Mouse (Mus musculus): Measurements from ENCODE around the gene Traf3ip2. TPM values are rescaled to one million over a fixed set of nuclear protein-coding genes. Genes with fewer than 3 reads are reported as not detected.

Traf3ip2 gene
- polyA plus RNA-seq, 1 experiment: 11.0 TPM

GRCm38 (mm10) chr10:39628799-39629517 lies 16.2 kb downstream of the Traf3ip2 start:
- H3K27ac ChIP-seq (ENCODE audit: insufficient read depth, low read depth, low read length): no peak overlapping the region
- TF ChIP-seq POLR2A (IDR thresholded peaks at IDR 0.05; ENCODE audit: borderline replicate concordance, low read depth, low read length): no peak
- TF ChIP-seq CTCF (IDR thresholded peaks at IDR 0.05; ENCODE audit: low read depth, low read length): no peak
- no peak overlapping the region for H3K4me3 ChIP-seq (ENCODE audit: insufficient read depth, low read length)
- peaks cover 8% of the 10 kb centered on the region for H3K4me1 ChIP-seq (ENCODE audit: control insufficient read depth, insufficient read depth, low read length)

- peaks cover 11% of the 10 kb centered on the region for H3K4me1 ChIP-seq (ENCODE audit: control insufficient read depth, insufficient read depth, low read length)
- TF ChIP-seq CTCF (IDR thresholded peaks at IDR 0.05; ENCODE audit: low read depth, low read length) (no peak), POLR2A (IDR thresholded peaks at IDR 0.05; ENCODE audit: borderline replicate concordance, low read depth, low read length) (no peak)
- H3K27ac ChIP-seq (ENCODE audit: insufficient read depth, low read depth, low read length): no peak overlapping the region
- no peak overlapping the region for H3K4me3 ChIP-seq (ENCODE audit: insufficient read depth, low read length)
Observed at GRCm38 (mm10) chr10:39629746-39630552, 17.2 kb downstream of the Traf3ip2 start.

GRCm38 (mm10) chr10:39630811-39631210 lies 18.1 kb downstream of the Traf3ip2 start:
- Histone ChIP-seq H3K27ac (ENCODE audit: insufficient read depth, low read depth, low read length) (no peak overlapping the region), H3K4me1 (ENCODE audit: control insufficient read depth, insufficient read depth, low read length) (peaks cover 6% of the 10 kb centered on the region), H3K4me3 (ENCODE audit: insufficient read depth, low read length) (no peak overlapping the region)
- TF ChIP-seq CTCF (IDR thresholded peaks at IDR 0.05; ENCODE audit: low read depth, low read length): no peak
- no peak for TF ChIP-seq POLR2A (IDR thresholded peaks at IDR 0.05; ENCODE audit: borderline replicate concordance, low read depth, low read length)

- TF ChIP-seq POLR2A (IDR thresholded peaks at IDR 0.05; ENCODE audit: borderline replicate concordance, low read depth, low read length) (no peak), CTCF (IDR thresholded peaks at IDR 0.05; ENCODE audit: low read depth, low read length) (no peak)
- no peak overlapping the region for H3K27ac ChIP-seq (ENCODE audit: insufficient read depth, low read depth, low read length)
- H3K4me1 ChIP-seq (ENCODE audit: control insufficient read depth, insufficient read depth, low read length): peaks cover 4% of the 10 kb centered on the region; the same call in 1 of the 2 replicates
- no peak overlapping the region for H3K4me3 ChIP-seq (ENCODE audit: insufficient read depth, low read length)
Observed at GRCm38 (mm10) chr10:39631627-39632026, 18.9 kb downstream of the Traf3ip2 start.

- TF ChIP-seq CTCF (IDR thresholded peaks at IDR 0.05; ENCODE audit: low read depth, low read length): no peak
- no peak for TF ChIP-seq POLR2A (IDR thresholded peaks at IDR 0.05; ENCODE audit: borderline replicate concordance, low read depth, low read length)
- H3K4me3 ChIP-seq (ENCODE audit: insufficient read depth, low read length): no peak overlapping the region
- H3K27ac ChIP-seq (ENCODE audit: insufficient read depth, low read depth, low read length): no peak overlapping the region
- peaks cover 4% of the 10 kb centered on the region; the same call in 1 of the 2 replicates for H3K4me1 ChIP-seq (ENCODE audit: control insufficient read depth, insufficient read depth, low read length)
Observed at GRCm38 (mm10) chr10:39633379-39633778, 20.6 kb downstream of the Traf3ip2 start.

- no peak overlapping the region for H3K27ac ChIP-seq (ENCODE audit: insufficient read depth, low read depth, low read length)
- TF ChIP-seq CTCF (IDR thresholded peaks at IDR 0.05; ENCODE audit: low read depth, low read length): no peak
- TF ChIP-seq POLR2A (IDR thresholded peaks at IDR 0.05; ENCODE audit: borderline replicate concordance, low read depth, low read length): no peak
- H3K4me3 ChIP-seq (ENCODE audit: insufficient read depth, low read length): no peak overlapping the region
- peaks cover 7% of the 10 kb centered on the region for H3K4me1 ChIP-seq (ENCODE audit: control insufficient read depth, insufficient read depth, low read length)
Observed at GRCm38 (mm10) chr10:39634423-39635101, 21.8 kb downstream of the Traf3ip2 start.

- TF ChIP-seq CTCF (IDR thresholded peaks at IDR 0.05; ENCODE audit: low read depth, low read length): no peak
- TF ChIP-seq POLR2A (IDR thresholded peaks at IDR 0.05; ENCODE audit: borderline replicate concordance, low read depth, low read length): no peak
- Histone ChIP-seq H3K4me3 (ENCODE audit: insufficient read depth, low read length) (no peak overlapping the region), H3K4me1 (ENCODE audit: control insufficient read depth, insufficient read depth, low read length) (peaks cover 13% of the 10 kb centered on the region), H3K27ac (ENCODE audit: insufficient read depth, low read depth, low read length) (no peak overlapping the region)
Observed at GRCm38 (mm10) chr10:39638862-39639261, 26.1 kb downstream of the Traf3ip2 start.

- Histone ChIP-seq H3K4me1 (ENCODE audit: control insufficient read depth, insufficient read depth, low read length) (peaks cover 12% of the 10 kb centered on the region), H3K27ac (ENCODE audit: insufficient read depth, low read depth, low read length) (no peak overlapping the region), H3K4me3 (ENCODE audit: insufficient read depth, low read length) (no peak overlapping the region)
- TF ChIP-seq POLR2A (IDR thresholded peaks at IDR 0.05; ENCODE audit: borderline replicate concordance, low read depth, low read length): no peak
Observed at GRCm38 (mm10) chr10:39639783-39640182, 27.0 kb downstream of the Traf3ip2 start.

GRCm38 (mm10) chr10:39640817-39641226 lies 28.1 kb downstream of the Traf3ip2 start:
- Histone ChIP-seq H3K27ac (ENCODE audit: insufficient read depth, low read depth, low read length) (no peak overlapping the region), H3K4me3 (ENCODE audit: insufficient read depth, low read length) (no peak overlapping the region), H3K4me1 (ENCODE audit: control insufficient read depth, insufficient read depth, low read length) (peaks cover 9% of the 10 kb centered on the region; the same call in 1 of the 2 replicates)
- TF ChIP-seq CTCF (IDR thresholded peaks at IDR 0.05; ENCODE audit: low read depth, low read length): no peak
- TF ChIP-seq POLR2A (IDR thresholded peaks at IDR 0.05; ENCODE audit: borderline replicate concordance, low read depth, low read length): no peak

Data from bone marrow macrophage, adult 2 months (primary cell).